Mouse (Mus musculus) lung, adult 2 months (tissue): Measurements from ENCODE around the gene Dhx36.

Experiments
- CTCF ChIP-seq: fragments of 200-500 bp; IDR thresholded peaks from 2 replicates; pipeline ENCODE4 v1.5.1; 2011; ENCODE audit warnings: mild to moderate bottlenecking, low read length, control low read depth; ENCODE audit not compliant: insufficient read depth
- POLR2A ChIP-seq: fragments of 200-500 bp; IDR thresholded peaks from 2 replicates; pipeline ENCODE4 v1.6.1; 2011; ENCODE audit warnings: low read depth, mild to moderate bottlenecking, control low read depth, low read length, borderline replicate concordance; ENCODE audit errors: extremely low read depth

DNA sequence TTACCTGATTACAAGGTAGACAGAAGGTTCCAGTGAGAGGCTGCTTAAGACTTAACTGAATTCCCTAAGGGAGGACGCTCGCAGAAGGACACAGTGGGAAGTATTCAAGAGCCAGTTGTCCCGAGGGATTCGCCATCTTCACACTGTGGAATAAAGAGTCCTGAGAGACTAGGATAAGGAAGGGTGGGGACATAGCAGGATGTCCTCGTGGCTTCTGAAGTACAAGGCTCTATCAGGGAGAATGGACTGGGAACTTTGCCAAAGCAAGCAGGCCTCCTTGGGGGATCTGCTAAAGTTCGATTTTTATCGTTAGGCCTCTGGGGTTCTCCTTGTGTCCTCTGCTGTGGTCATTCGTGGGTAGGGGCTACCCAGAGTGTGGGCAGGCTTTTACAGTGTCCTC lies 59.7 kb downstream of the Dhx36 start:
- TF ChIP-seq CTCF = no peak
- no peak for TF ChIP-seq POLR2A
